Mouse (Mus musculus): ENCODE measurements at regions not wholly inside any gene's neighbourhood (a gene's known extent, or its start where the extent isn't known, plus 50 kb on each side); places are given as distances from the start of the nearest gene placed in this dataset.

GRCm38 (mm10) chr14:102092557-102092956 is 362.8 kb downstream of the Lmo7 start:
- no peak for DNase-seq (ENCODE audit: low read depth in 1 of 2, low spot score in 2 of 2)
- Histone ChIP-seq H3K4me3 (ENCODE audit: extremely low read depth, insufficient read depth, insufficient read length) (no peak overlapping the region), H3K27me3 (ENCODE audit: control insufficient read depth, insufficient read depth, low read length) (no peaks in the 10 kb centered on the region), H3K36me3 (ENCODE audit: control insufficient read depth, insufficient read depth, low read length) (no peaks in the 10 kb centered on the region), H3K4me1 (ENCODE audit: control insufficient read depth, insufficient read depth, insufficient read length) (no peaks in the 10 kb centered on the region), H3K27ac (ENCODE audit: insufficient read depth, low read length) (no peak overlapping the region)
- TF ChIP-seq CTCF (IDR thresholded peaks at IDR 0.05; ENCODE audit: extremely low read depth, insufficient read depth, insufficient read length, insufficient replicate concordance) (no peak), POLR2A (IDR thresholded peaks at IDR 0.05; ENCODE audit: low read depth, low read length) (no peak)
- WGBS = 82% methylated on average over 6 of the region's 6 CpGs

GRCm38 (mm10) chr14:102048932-102049331 is 319.2 kb downstream of the Lmo7 start:
- Histone ChIP-seq H3K27me3 (ENCODE audit: control insufficient read depth, insufficient read depth, low read length) (no peaks in the 10 kb centered on the region), H3K27ac (ENCODE audit: insufficient read depth, low read length) (no peak overlapping the region), H3K36me3 (ENCODE audit: control insufficient read depth, insufficient read depth, low read length) (no peaks in the 10 kb centered on the region), H3K4me3 (ENCODE audit: extremely low read depth, insufficient read depth, insufficient read length) (no peak overlapping the region), H3K4me1 (ENCODE audit: control insufficient read depth, insufficient read depth, insufficient read length) (no peaks in the 10 kb centered on the region)
- WGBS = 31% methylated on average over 3 of the region's 3 CpGs
- no peak for TF ChIP-seq POLR2A (IDR thresholded peaks at IDR 0.05; ENCODE audit: low read depth, low read length)
- no peak for TF ChIP-seq CTCF (IDR thresholded peaks at IDR 0.05; ENCODE audit: extremely low read depth, insufficient read depth, insufficient read length, insufficient replicate concordance)
- no peak for DNase-seq (ENCODE audit: low read depth in 1 of 2, low spot score in 2 of 2)

- H3K4me1 ChIP-seq (ENCODE audit: control insufficient read depth, insufficient read depth, insufficient read length) = no peaks in the 10 kb centered on the region
- no peak overlapping the region for H3K4me3 ChIP-seq (ENCODE audit: extremely low read depth, insufficient read depth, insufficient read length)
- H3K27me3 ChIP-seq (ENCODE audit: control insufficient read depth, insufficient read depth, low read length) = no peaks in the 10 kb centered on the region
- no peaks in the 10 kb centered on the region for H3K36me3 ChIP-seq (ENCODE audit: control insufficient read depth, insufficient read depth, low read length)
- WGBS = 55% methylated on average over 2 of the region's 3 CpGs
- DNase-seq (ENCODE audit: low read depth in 1 of 2, low spot score in 2 of 2) = no peak
- H3K27ac ChIP-seq (ENCODE audit: insufficient read depth, low read length) = no peak overlapping the region
- TF ChIP-seq POLR2A (IDR thresholded peaks at IDR 0.05; ENCODE audit: low read depth, low read length) = no peak
- no peak for TF ChIP-seq CTCF (IDR thresholded peaks at IDR 0.05; ENCODE audit: extremely low read depth, insufficient read depth, insufficient read length, insufficient replicate concordance)
Observed at GRCm38 (mm10) chr14:102048485-102048884, 318.7 kb downstream of the Lmo7 start.

GRCm38 (mm10) chr14:102038145-102038544 is 308.4 kb downstream of the Lmo7 start:
- Histone ChIP-seq H3K36me3 (ENCODE audit: control insufficient read depth, insufficient read depth, low read length) (no peaks in the 10 kb centered on the region), H3K27me3 (ENCODE audit: control insufficient read depth, insufficient read depth, low read length) (no peaks in the 10 kb centered on the region), H3K4me3 (ENCODE audit: extremely low read depth, insufficient read depth, insufficient read length) (no peak overlapping the region), H3K27ac (ENCODE audit: insufficient read depth, low read length) (no peak overlapping the region), H3K4me1 (ENCODE audit: control insufficient read depth, insufficient read depth, insufficient read length) (no peaks in the 10 kb centered on the region)
- no peak for DNase-seq (ENCODE audit: low read depth in 1 of 2, low spot score in 2 of 2)
- WGBS = 90% methylated on average over 2 of the region's 2 CpGs
- no peak for TF ChIP-seq POLR2A (IDR thresholded peaks at IDR 0.05; ENCODE audit: low read depth, low read length)
- TF ChIP-seq CTCF (IDR thresholded peaks at IDR 0.05; ENCODE audit: extremely low read depth, insufficient read depth, insufficient read length, insufficient replicate concordance) = no peak

- Histone ChIP-seq H3K4me1 (ENCODE audit: control insufficient read depth, insufficient read depth, insufficient read length) (no peaks in the 10 kb centered on the region), H3K27ac (ENCODE audit: insufficient read depth, low read length) (no peak overlapping the region), H3K4me3 (ENCODE audit: extremely low read depth, insufficient read depth, insufficient read length) (no peak overlapping the region), H3K27me3 (ENCODE audit: control insufficient read depth, insufficient read depth, low read length) (no peaks in the 10 kb centered on the region), H3K36me3 (ENCODE audit: control insufficient read depth, insufficient read depth, low read length) (no peaks in the 10 kb centered on the region)
- no peak for TF ChIP-seq CTCF (IDR thresholded peaks at IDR 0.05; ENCODE audit: extremely low read depth, insufficient read depth, insufficient read length, insufficient replicate concordance)
- no peak for TF ChIP-seq POLR2A (IDR thresholded peaks at IDR 0.05; ENCODE audit: low read depth, low read length)
- WGBS = 90% methylated on average over 5 of the region's 5 CpGs
- DNase-seq (ENCODE audit: low read depth in 1 of 2, low spot score in 2 of 2) = no peak
Observed at GRCm38 (mm10) chr14:102037487-102037886, 307.7 kb downstream of the Lmo7 start.

- Histone ChIP-seq H3K36me3 (ENCODE audit: control insufficient read depth, insufficient read depth, low read length) (no peaks in the 10 kb centered on the region), H3K27ac (ENCODE audit: insufficient read depth, low read length) (no peak overlapping the region), H3K27me3 (ENCODE audit: control insufficient read depth, insufficient read depth, low read length) (no peaks in the 10 kb centered on the region), H3K4me1 (ENCODE audit: control insufficient read depth, insufficient read depth, insufficient read length) (no peaks in the 10 kb centered on the region), H3K4me3 (ENCODE audit: extremely low read depth, insufficient read depth, insufficient read length) (no peak overlapping the region)
- WGBS = 84% methylated on average over 10 of the region's 10 CpGs
- TF ChIP-seq CTCF (IDR thresholded peaks at IDR 0.05; ENCODE audit: extremely low read depth, insufficient read depth, insufficient read length, insufficient replicate concordance) (no peak), POLR2A (IDR thresholded peaks at IDR 0.05; ENCODE audit: low read depth, low read length) (no peak)
- no peak for DNase-seq (ENCODE audit: low read depth in 1 of 2, low spot score in 2 of 2)
Observed at GRCm38 (mm10) chr14:102031047-102031903, 301.5 kb downstream of the Lmo7 start.

GRCm38 (mm10) chr14:102024646-102025045 is 294.9 kb downstream of the Lmo7 start:
- no peak for DNase-seq (ENCODE audit: low read depth in 1 of 2, low spot score in 2 of 2)
- H3K4me3 ChIP-seq (ENCODE audit: extremely low read depth, insufficient read depth, insufficient read length) = no peak overlapping the region
- H3K4me1 ChIP-seq (ENCODE audit: control insufficient read depth, insufficient read depth, insufficient read length) = no peaks in the 10 kb centered on the region
- 86% methylated on average over 3 of the region's 3 CpGs for WGBS
- no peaks in the 10 kb centered on the region for H3K27me3 ChIP-seq (ENCODE audit: control insufficient read depth, insufficient read depth, low read length)
- H3K36me3 ChIP-seq (ENCODE audit: control insufficient read depth, insufficient read depth, low read length) = no peaks in the 10 kb centered on the region
- TF ChIP-seq CTCF (IDR thresholded peaks at IDR 0.05; ENCODE audit: extremely low read depth, insufficient read depth, insufficient read length, insufficient replicate concordance) = no peak
- TF ChIP-seq POLR2A (IDR thresholded peaks at IDR 0.05; ENCODE audit: low read depth, low read length) = no peak
- no peak overlapping the region for H3K27ac ChIP-seq (ENCODE audit: insufficient read depth, low read length)
